Mouse (Mus musculus) heart, embryonic 15.5 days (tissue): Measurements from ENCODE around the gene Camta2. TPM values are rescaled to one million over a fixed set of nuclear protein-coding genes. Genes with fewer than 3 reads are reported as not detected.

Source experiments
- ATAC-seq: fragments of 200-750 bp; cut with Nextera tagmentation; replicated peaks from 2 replicates; pipeline ENCODE4 v1.8.0; 2017; ENCODE audit warnings: low read depth, moderate TSS enrichment; ENCODE audit not compliant: insufficient number of reproducible peaks, insufficient read depth, low FRiP score
- H3K27ac ChIP-seq: fragments of 300-500 bp; sonication (generic); 2 replicates; pipeline ENCODE4 v1.5.1; 2015; ENCODE audit warnings: mild to moderate bottlenecking, inconsistent platforms
- H3K27me3 ChIP-seq: fragments of 300-500 bp; sonication (generic); 2 replicates; pipeline ENCODE4 v1.6.1; 2015; ENCODE audit warnings: inconsistent platforms
- H3K36me3 ChIP-seq: fragments of 300-500 bp; sonication (generic); 2 replicates; pipeline ENCODE4 v1.6.1; 2015; ENCODE audit warnings: mild to moderate bottlenecking, inconsistent platforms
- H3K4me1 ChIP-seq: fragments of 300-500 bp; sonication (generic); replicated peaks from 2 replicates; pipeline ENCODE4 v1.6.1; 2015; ENCODE audit warnings: inconsistent platforms
- H3K4me2 ChIP-seq: fragments of 300-500 bp; sonication (generic); 2 replicates; pipeline ENCODE4 v1.6.1; 2015; ENCODE audit warnings: inconsistent platforms, mild to moderate bottlenecking, moderate library complexity
- H3K4me3 ChIP-seq: fragments of 300-500 bp; sonication (generic); 2 replicates; pipeline ENCODE4 v1.5.1; 2015; ENCODE audit warnings: mild to moderate bottlenecking, inconsistent platforms
- H3K9ac ChIP-seq: fragments of 300-500 bp; sonication (generic); 2 replicates; pipeline ENCODE4 v1.6.1; 2015; ENCODE audit warnings: mild to moderate bottlenecking, inconsistent platforms
- H3K9me3 ChIP-seq: fragments of 300-500 bp; sonication (generic); replicated peaks from 2 replicates; pipeline ENCODE4 v1.6.1; 2016; ENCODE audit warnings: inconsistent platforms
- WGBS: fragments of 180-500 bp; shearing (Covaris S2); methylation state at CpG from one replicate; pipeline ENCODE4 v1.1.7; 2015; ENCODE audit warnings: mixed read lengths; 5-methylcytosine and 5-hydroxymethylcytosine counted together
- polyA plus RNA-seq: library from polyadenylated mRNA; unstranded; fragments of >200 nt; fragmentation: Nextera tagmentation; extraction: Ambion mirVana; gene quantifications from 2 replicates; pipeline ENCODE4 v1.2.1, GENCODE M21; 2015

Camta2 gene
- polyA plus RNA-seq, 1 experiment from 2014 or later: 11.3 TPM

- no peak overlapping the region for H3K27ac ChIP-seq
- H3K4me2 ChIP-seq: no peak overlapping the region
- peaks cover 49% of the 10 kb centered on the region for H3K4me1 ChIP-seq
- ATAC-seq: no peak
- H3K9ac ChIP-seq: no peak overlapping the region
- H3K9me3 ChIP-seq: no peaks in the 10 kb centered on the region
- peaks cover 46% of the 10 kb centered on the region for H3K36me3 ChIP-seq
- WGBS: 83% methylated on average over 8 of the region's 8 CpGs
- H3K4me3 ChIP-seq: no peak overlapping the region
- H3K27me3 ChIP-seq: no peaks in the 10 kb centered on the region
Observed at GRCm38 (mm10) chr11:70660571-70660970, 27.3 kb downstream of the Camta2 start.

- H3K9me3 ChIP-seq: no peaks in the 10 kb centered on the region
- peak overlapping the region; percentile 98 for H3K4me3 ChIP-seq
- no peak overlapping the region for H3K27ac ChIP-seq
- H3K4me1 ChIP-seq: peaks cover 53% of the 10 kb centered on the region
- H3K9ac ChIP-seq: no peak overlapping the region
- H3K4me2 ChIP-seq: peak overlapping the region; percentile 93
- ATAC-seq: no peak
- H3K36me3 ChIP-seq: peaks cover 30% of the 10 kb centered on the region
- no peaks in the 10 kb centered on the region for H3K27me3 ChIP-seq
- 56% methylated on average over 8 of the region's 8 CpGs for WGBS
Observed at GRCm38 (mm10) chr11:70658942-70659341, 29.0 kb downstream of the Camta2 start.

GRCm38 (mm10) chr11:70658521-70658920 is 29.4 kb downstream of the Camta2 start:
- H3K9ac ChIP-seq: peak overlapping the region; percentile 59
- peak overlapping the region; percentile 99 for H3K27ac ChIP-seq
- no peaks in the 10 kb centered on the region for H3K27me3 ChIP-seq
- peaks cover 53% of the 10 kb centered on the region for H3K4me1 ChIP-seq
- peak overlapping the region; percentile 98 for H3K4me3 ChIP-seq
- WGBS: 69% methylated on average over 5 of the region's 5 CpGs
- H3K36me3 ChIP-seq: peaks cover 28% of the 10 kb centered on the region
- no peaks in the 10 kb centered on the region for H3K9me3 ChIP-seq
- peak overlapping the region; percentile 93 for H3K4me2 ChIP-seq
- ATAC-seq: no peak

GRCm38 (mm10) chr11:70657991-70658390 is 29.9 kb downstream of the Camta2 start:
- H3K4me2 ChIP-seq: peak overlapping the region; percentile 93
- peaks cover 25% of the 10 kb centered on the region for H3K36me3 ChIP-seq
- H3K9me3 ChIP-seq: no peaks in the 10 kb centered on the region
- WGBS: 47% methylated on average over 9 of the region's 9 CpGs
- H3K27me3 ChIP-seq: no peaks in the 10 kb centered on the region
- peak overlapping the region; percentile 59 for H3K9ac ChIP-seq
- no peak for ATAC-seq
- H3K4me1 ChIP-seq: peaks cover 54% of the 10 kb centered on the region
- peak overlapping the region; percentile 98 for H3K4me3 ChIP-seq
- peak overlapping the region; percentile 99 for H3K27ac ChIP-seq

GRCm38 (mm10) chr11:70657573-70657972 is 30.3 kb downstream of the Camta2 start:
- H3K9ac ChIP-seq: peak overlapping the region; percentile 59
- peak overlapping the region; percentile 99 for H3K27ac ChIP-seq
- peak overlapping the region; percentile 93 for H3K4me2 ChIP-seq
- peaks cover 25% of the 10 kb centered on the region for H3K36me3 ChIP-seq
- no peaks in the 10 kb centered on the region for H3K9me3 ChIP-seq
- no peaks in the 10 kb centered on the region for H3K27me3 ChIP-seq
- H3K4me1 ChIP-seq: peaks cover 57% of the 10 kb centered on the region
- ATAC-seq: no peak
- 34% methylated on average over 6 of the region's 6 CpGs for WGBS
- H3K4me3 ChIP-seq: peak overlapping the region; percentile 98

- ATAC-seq: peak; percentile 48
- WGBS: 12% methylated on average over 3 of the region's 3 CpGs
- Histone ChIP-seq H3K4me2 (peak within 1 kb of the TSS; percentile 93), H3K9ac (peak within 1 kb of the TSS; percentile 100), H3K36me3 (peaks cover 25% of the 10 kb centered on the region), H3K4me3 (peak within 1 kb of the TSS; percentile 98), H3K27me3 (no peaks in the 10 kb centered on the region), H3K27ac (peak within 1 kb of the TSS; percentile 99), H3K9me3 (no peaks in the 10 kb centered on the region), H3K4me1 (peaks cover 63% of the 10 kb centered on the region)
Observed at GRCm38 (mm10) chr11:70656964-70657363, 30.9 kb downstream of the Camta2 start, which contains the start of gene Eno3. Eno3 (plus strand) TSS chr11:70657202.

GRCm38 (mm10) chr11:70656456-70656927 is 31.4 kb downstream of the Camta2 start:
- H3K27ac ChIP-seq: peak overlapping the region; percentile 99
- H3K36me3 ChIP-seq: peaks cover 26% of the 10 kb centered on the region
- peak; percentile 38 for ATAC-seq
- 4% methylated on average over 16 of the region's 16 CpGs for WGBS
- no peaks in the 10 kb centered on the region for H3K9me3 ChIP-seq
- peaks cover 67% of the 10 kb centered on the region for H3K4me1 ChIP-seq
- H3K27me3 ChIP-seq: no peaks in the 10 kb centered on the region
- peak overlapping the region; percentile 93 for H3K4me2 ChIP-seq
- H3K4me3 ChIP-seq: peak overlapping the region; percentile 98
- peak overlapping the region; percentile 100 for H3K9ac ChIP-seq

- Histone ChIP-seq H3K4me2 (peak overlapping the region; percentile 93), H3K27ac (peak overlapping the region; percentile 99), H3K27me3 (no peaks in the 10 kb centered on the region), H3K9ac (peak overlapping the region; percentile 100), H3K9me3 (no peaks in the 10 kb centered on the region), H3K4me3 (peak overlapping the region; percentile 98), H3K36me3 (peaks cover 27% of the 10 kb centered on the region), H3K4me1 (peaks cover 66% of the 10 kb centered on the region)
- peak; percentile 5; the same call in 1 of the 2 replicates for ATAC-seq
- WGBS: under 1% methylated on average over 59 of the region's 61 CpGs
Observed at GRCm38 (mm10) chr11:70655571-70656455, 32.1 kb downstream of the Camta2 start.

GRCm38 (mm10) chr11:70654923-70655570 is 32.9 kb downstream of the Camta2 start:
- Histone ChIP-seq H3K4me2 (peak overlapping the region; percentile 93), H3K4me1 (peaks cover 67% of the 10 kb centered on the region), H3K9ac (peak overlapping the region; percentile 100), H3K36me3 (peaks cover 28% of the 10 kb centered on the region), H3K27me3 (no peaks in the 10 kb centered on the region), H3K9me3 (no peaks in the 10 kb centered on the region), H3K4me3 (peak overlapping the region; percentile 98), H3K27ac (peak overlapping the region; percentile 99)
- WGBS: 0% methylated on average over 38 of the region's 48 CpGs
- ATAC-seq: peak; percentile 33

- peak within 1 kb of the TSS; percentile 100 for H3K9ac ChIP-seq
- peak within 1 kb of the TSS; percentile 99 for H3K27ac ChIP-seq
- under 1% methylated on average over 58 of the region's 61 CpGs for WGBS
- peak within 1 kb of the TSS; percentile 93 for H3K4me2 ChIP-seq
- no peaks in the 10 kb centered on the region for H3K9me3 ChIP-seq
- peak within 1 kb of the TSS; percentile 98 for H3K4me3 ChIP-seq
- H3K36me3 ChIP-seq: peaks cover 35% of the 10 kb centered on the region
- no peaks in the 10 kb centered on the region for H3K27me3 ChIP-seq
- H3K4me1 ChIP-seq: peaks cover 73% of the 10 kb centered on the region
- peak; percentile 21 for ATAC-seq
Observed at GRCm38 (mm10) chr11:70654198-70654922, 33.5 kb downstream of the Camta2 start, which contains the start of gene Pfn1. Pfn1 (minus strand) TSS chr11:70654644.
